Mouse (Mus musculus) activated CD4-positive, CD25-positive, alpha-beta regulatory T cell, adult 4 months (primary cell): Measurements from ENCODE around the gene Gnl2. TPM values are rescaled to one million over a fixed set of nuclear protein-coding genes. Genes with fewer than 3 reads are reported as not detected.
A peak's percentile ranks its signal among the peaks of the same experiment; 100 is the strongest.

Experiments
- ATAC-seq: one replicate; pipeline ENCODE4 v1.8.0; 2017
- polyA plus RNA-seq, 2 experiments: library from polyadenylated mRNA; unstranded; fragments of 100-300 nt; shearing (Covaris generic); gene quantifications; one replicate each; pipeline ENCODE4 v1.2.1; 2017

Gene Gnl2
- polyA plus RNA-seq, 2 experiments from 2014 or later: 60.7 to 68.3 TPM

- ATAC-seq: no peak
Measured at GRCm38 (mm10) chr4:125093031-125093430, 76.6 kb downstream of the Gnl2 start.

DNA sequence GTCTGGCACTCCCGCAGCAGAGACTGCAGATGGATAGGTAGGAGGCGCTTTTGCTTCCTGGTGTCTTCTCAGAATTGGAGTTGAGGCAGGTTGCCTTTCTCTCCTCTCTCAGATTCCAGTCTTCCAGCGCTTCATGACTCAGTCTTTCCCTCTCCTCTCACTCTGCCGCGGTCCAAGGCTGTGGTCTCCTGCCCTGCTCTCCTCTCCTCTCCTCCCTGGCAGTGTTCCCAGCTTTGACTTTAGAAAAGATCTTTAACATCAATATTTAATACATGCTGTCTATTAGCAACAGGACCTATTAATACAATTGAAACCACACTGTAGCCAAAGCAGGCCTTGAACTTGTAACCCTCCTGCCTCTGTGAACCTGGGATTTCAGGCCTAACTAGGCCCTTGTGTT lies 79.7 kb downstream of the Gnl2 start:
- no peak for ATAC-seq

DNA sequence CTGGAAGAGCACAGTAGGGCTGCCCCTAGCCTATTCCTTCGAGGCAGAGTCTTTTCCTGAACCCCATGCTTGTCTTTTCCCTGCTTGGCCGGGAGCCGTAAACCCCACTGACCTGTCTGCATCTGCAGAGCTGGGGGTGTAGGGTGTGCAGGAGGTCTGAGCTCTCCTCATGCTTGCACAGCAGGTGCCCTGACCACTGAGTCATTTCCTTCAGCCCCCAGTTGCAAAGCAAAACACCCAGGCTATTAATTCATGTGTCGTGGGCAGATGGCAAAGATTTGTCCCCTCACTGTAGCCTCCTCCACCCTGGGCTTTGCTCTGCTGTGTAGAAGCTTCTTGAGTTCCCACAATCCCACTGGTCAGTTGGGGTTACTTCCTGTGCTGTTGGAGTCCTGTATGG lies 81.0 kb downstream of the Gnl2 start:
- ATAC-seq: no peak

DNA sequence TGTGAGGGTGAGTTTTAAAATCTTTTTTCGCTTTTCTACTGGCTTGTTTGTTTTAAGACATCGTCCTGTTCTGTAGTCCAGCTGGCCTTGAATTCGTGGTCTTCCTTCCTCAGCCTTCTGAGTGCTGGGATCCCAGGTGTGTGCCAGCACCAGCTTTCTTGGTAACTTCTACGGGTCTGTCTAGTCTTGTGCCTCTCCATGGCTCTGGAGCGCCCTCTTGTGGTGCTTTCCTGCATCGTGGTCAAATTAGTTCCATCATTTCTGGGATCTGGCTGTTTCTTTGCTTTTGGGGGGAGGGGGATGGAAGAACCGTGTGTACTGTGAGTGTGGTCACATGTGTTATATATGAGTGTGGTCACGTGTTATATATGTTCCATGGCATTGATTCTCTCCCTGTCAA lies 83.1 kb downstream of the Gnl2 start:
- peak; percentile 88 for ATAC-seq

DNA sequence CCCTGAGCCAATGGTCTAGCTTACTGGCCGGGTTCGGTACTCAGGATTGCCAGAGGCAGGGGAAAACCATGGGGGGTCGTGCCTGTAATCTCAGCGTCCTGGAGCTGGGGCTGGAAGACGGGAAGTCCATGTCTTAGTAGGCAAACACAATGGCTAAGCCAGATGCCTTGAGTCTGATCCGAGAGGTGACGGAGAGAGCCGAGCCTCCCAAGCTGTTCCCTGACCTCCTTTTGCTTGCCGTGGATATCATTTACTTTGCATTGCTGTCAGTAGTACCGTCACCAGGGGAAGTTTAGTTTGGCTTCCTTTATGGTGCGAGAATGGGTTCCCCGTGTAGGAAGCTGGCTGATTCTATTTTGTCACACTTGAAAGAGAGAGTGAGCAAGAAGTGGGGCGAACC lies 84.9 kb downstream of the Gnl2 start:
- ATAC-seq: no peak

Other genes starting within 250 kb of the Gnl2 start
- gene Mtf1, start 214.5 kb upstream of the Gnl2 start, polyA plus RNA-seq: 10 to 100 TPM; 14.2 to 18.5 TPM
- 1 to 10 TPM; 4.4 to 6.2 TPM for gene Yrdc, start 165.9 kb upstream of the Gnl2 start, polyA plus RNA-seq
- gene 1110065P20Rik, start 165.4 kb upstream of the Gnl2 start, polyA plus RNA-seq: 1 to 10 TPM; 3.9 to 8.0 TPM
- under 1 TPM; 0.17 to 0.20 TPM for gene Maneal, start 154.4 kb upstream of the Gnl2 start, polyA plus RNA-seq
- gene Epha10, start 135.7 kb upstream of the Gnl2 start, polyA plus RNA-seq: under 1 TPM in 1 of 2 experiments, not detected in 1; 0.30 TPM
- 1 to 10 TPM; 6.9 to 8.9 TPM for gene 9930104L06Rik, start 79.5 kb upstream of the Gnl2 start, polyA plus RNA-seq
- 10 to 100 TPM; 43.8 to 61.4 TPM for gene Cdca8, start 77.3 kb upstream of the Gnl2 start, polyA plus RNA-seq
- not detected for gene Rspo1, start 30.2 kb upstream of the Gnl2 start, polyA plus RNA-seq
- not detected for gene Dnali1, start 49.1 kb downstream of the Gnl2 start, polyA plus RNA-seq
- gene Snip1, start 50.1 kb downstream of the Gnl2 start, polyA plus RNA-seq: 10 to 100 TPM in 1 of 2 experiments, 1 to 10 TPM in 1; 8.2 to 10.6 TPM
- gene Meaf6, start 68.5 kb downstream of the Gnl2 start, polyA plus RNA-seq: 10 to 100 TPM; 62.6 to 68.1 TPM
- 1 to 10 TPM; 5.0 to 5.9 TPM for gene Zc3h12a, start 111.3 kb downstream of the Gnl2 start, polyA plus RNA-seq